Mouse (Mus musculus) embryonic facial prominence, embryonic 14.5 days (tissue): ENCODE measurements around the gene Mlxip. TPM values are rescaled to one million over a fixed set of nuclear protein-coding genes. Genes with fewer than 3 reads are reported as not detected.

Source experiments
- ATAC-seq: fragments of 200-750 bp; cut with Nextera tagmentation; 2 replicates; pipeline ENCODE4 v1.8.0; 2017; ENCODE audit warnings: low read depth, moderate number of reproducible peaks, moderate TSS enrichment
- DNase-seq: peaks from one replicate; pipeline ENCODE4 v3.0.0-alpha.2; 2015; ENCODE audit warnings: low spot score
- H3K27ac ChIP-seq: fragments of 300-500 bp; sonication (generic); replicated peaks from 2 replicates; pipeline ENCODE4 v1.5.1; 2014; ENCODE audit warnings: low read depth, mild to moderate bottlenecking, low read length, moderate library complexity
- H3K27me3 ChIP-seq: fragments of 300-500 bp; sonication (generic); replicated peaks from 2 replicates; pipeline ENCODE4 v1.6.1; 2014; ENCODE audit warnings: low read length; ENCODE audit not compliant: control insufficient read depth, insufficient read depth
- H3K36me3 ChIP-seq: fragments of 300-500 bp; sonication (generic); 2 replicates; pipeline ENCODE4 v1.6.1; 2014; ENCODE audit warnings: low read length, mixed read lengths; ENCODE audit not compliant: control insufficient read depth, insufficient read depth
- H3K4me1 ChIP-seq: fragments of 300-500 bp; sonication (generic); 2 replicates; pipeline ENCODE4 v1.6.1; 2014; ENCODE audit warnings: antibody characterized with exemption, low read length; ENCODE audit not compliant: control insufficient read depth, insufficient read depth
- H3K4me2 ChIP-seq: fragments of 300-500 bp; sonication (generic); 2 replicates; pipeline ENCODE4 v1.6.1; 2014; ENCODE audit warnings: low read depth, mild to moderate bottlenecking, low read length, moderate library complexity, mixed read lengths
- H3K4me3 ChIP-seq: fragments of 300-500 bp; sonication (generic); 2 replicates; pipeline ENCODE4 v1.5.1; 2014; ENCODE audit warnings: low read depth, mild to moderate bottlenecking, low read length
- H3K9ac ChIP-seq: fragments of 300-500 bp; sonication (generic); 2 replicates; pipeline ENCODE4 v1.6.1; 2014; ENCODE audit warnings: low read depth, mild to moderate bottlenecking, low read length, moderate library complexity, mixed read lengths
- H3K9me3 ChIP-seq: fragments of 300-500 bp; sonication (generic); 2 replicates; pipeline ENCODE4 v1.6.1; 2016; ENCODE audit warnings: low read length; ENCODE audit not compliant: control insufficient read depth
- WGBS: fragments of 180-500 bp; shearing (Covaris S2); extraction: QIAGEN DNeasy Blood & Tissue Kit; methylation state at CpG from one replicate; pipeline ENCODE4 v1.1.7; 2014; 5-methylcytosine and 5-hydroxymethylcytosine counted together
- polyA plus RNA-seq: library from polyadenylated mRNA; unstranded; fragments of >200 nt; fragmentation: Nextera tagmentation; extraction: Ambion mirVana; gene quantifications from 2 replicates; pipeline ENCODE4 v1.2.1, GENCODE M21; 2014

Gene Mlxip
- polyA plus RNA-seq, 1 experiment from 2014 or later: 17.7 TPM

DNA sequence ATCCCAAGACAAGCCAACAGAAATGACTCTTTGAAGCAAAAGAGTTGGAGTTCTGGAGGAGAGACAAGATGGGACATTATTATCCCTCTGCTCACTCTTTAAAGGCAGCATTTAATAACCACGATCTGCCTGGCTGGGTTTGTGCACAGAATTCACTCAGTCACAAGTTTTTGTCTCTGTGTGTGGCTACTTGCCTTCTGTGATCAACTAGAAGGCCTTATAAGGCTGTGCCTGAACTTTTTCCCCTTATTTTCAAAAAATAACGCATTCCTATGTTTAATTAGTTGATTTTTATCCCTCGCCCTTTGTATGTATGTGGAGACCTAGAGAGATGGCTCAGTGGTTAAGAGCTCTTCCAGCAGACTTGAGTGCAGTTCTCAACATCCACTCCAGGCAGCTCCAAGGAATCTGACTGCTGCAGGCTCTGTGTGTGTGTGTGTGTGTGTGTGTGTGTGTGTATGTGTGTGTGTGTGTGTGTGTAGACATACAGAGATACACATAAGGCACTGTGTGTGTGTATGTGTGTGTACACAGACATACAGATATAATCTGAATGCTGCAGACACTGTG lies 37.8 kb downstream of the Mlxip start:
- DNase-seq (no peak), ATAC-seq (no peak)
- Histone ChIP-seq H3K36me3 (no peaks in the 10 kb centered on the region), H3K27me3 (no peaks in the 10 kb centered on the region), H3K9ac (no peak overlapping the region), H3K4me3 (no peak overlapping the region), H3K4me1 (peaks cover 12% of the 10 kb centered on the region), H3K9me3 (no peaks in the 10 kb centered on the region), H3K27ac (no peak overlapping the region), H3K4me2 (no peak overlapping the region)
- 60% methylated on average over 3 of the region's 3 CpGs for WGBS

DNA sequence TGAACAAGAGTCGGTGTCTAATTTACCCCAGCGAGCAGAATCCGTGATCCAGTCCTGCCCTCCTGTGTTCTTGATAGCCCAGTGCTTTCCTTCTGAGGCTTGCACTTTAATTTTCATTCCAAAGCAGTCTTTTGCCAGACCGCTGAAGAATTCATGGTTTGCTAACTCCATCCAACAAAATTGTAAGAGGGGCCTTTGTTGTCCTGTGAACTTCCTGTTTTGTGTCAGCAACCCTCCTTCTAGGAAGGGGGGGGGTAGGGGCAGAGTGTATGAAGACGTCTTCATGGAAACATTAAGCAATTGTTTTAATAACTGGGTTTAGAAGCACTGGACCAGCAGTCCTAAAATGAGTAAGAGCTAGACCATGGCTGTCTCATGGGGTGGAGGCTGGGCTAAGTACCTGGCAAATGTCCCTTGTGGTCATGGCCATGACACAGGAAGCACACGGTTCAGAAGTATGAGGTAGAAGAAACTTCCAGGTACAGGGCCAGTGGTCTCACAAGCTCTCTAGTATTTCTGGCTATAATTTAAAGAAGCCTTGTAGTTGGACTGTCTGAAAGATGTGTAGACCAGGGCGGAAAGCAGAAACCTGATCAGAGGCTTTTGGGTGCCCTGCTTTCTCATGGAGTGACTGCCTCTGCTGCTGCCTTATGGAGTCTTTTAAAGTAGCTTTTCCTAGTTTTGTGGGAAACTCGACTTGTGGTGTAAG lies 41.6 kb downstream of the Mlxip start:
- Histone ChIP-seq H3K27me3 (no peaks in the 10 kb centered on the region), H3K27ac (no peak overlapping the region; the same call in 1 of the 2 replicates), H3K4me2 (0 out of 2 replicates have a peak overlapping the region, but pooled peaks have one; percentile 13), H3K9me3 (no peaks in the 10 kb centered on the region), H3K9ac (no peak overlapping the region), H3K4me1 (peaks cover 12% of the 10 kb centered on the region), H3K36me3 (0 out of 2 replicates have a peak, but pooled peaks cover 5% of the 10 kb centered on the region), H3K4me3 (no peak overlapping the region)
- DNase-seq (peak; percentile 68), ATAC-seq (0 out of 2 replicates have a peak, but pooled peaks have one; percentile 44)
- WGBS: 43% methylated on average over 8 of the region's 8 CpGs

DNA sequence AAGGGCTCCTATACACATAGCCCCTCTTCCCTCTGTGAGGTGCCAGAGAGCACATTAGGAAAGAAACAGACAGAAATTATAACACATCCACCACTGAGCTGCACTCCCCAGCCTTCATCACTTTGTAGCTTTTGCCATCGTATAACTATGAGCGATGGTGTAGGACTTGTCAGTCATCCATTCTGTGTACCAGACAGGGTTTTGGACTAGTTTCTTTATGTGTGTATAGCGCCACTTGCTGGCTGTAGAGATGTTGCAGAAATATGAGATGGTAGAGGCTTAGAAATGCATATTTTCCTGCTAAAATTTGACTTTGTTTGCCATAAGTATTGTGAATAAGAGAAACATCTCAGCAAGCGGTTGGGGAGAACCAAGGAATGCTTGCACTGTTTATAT lies 42.2 kb downstream of the Mlxip start:
- DNase-seq: peak; percentile 83
- no peak for ATAC-seq
- Histone ChIP-seq H3K9me3 (no peaks in the 10 kb centered on the region), H3K27me3 (no peaks in the 10 kb centered on the region), H3K27ac (no peak overlapping the region; the same call in 1 of the 2 replicates), H3K4me2 (no peak overlapping the region), H3K9ac (no peak overlapping the region), H3K4me1 (peaks cover 12% of the 10 kb centered on the region), H3K4me3 (no peak overlapping the region), H3K36me3 (0 out of 2 replicates have a peak, but pooled peaks cover 7% of the 10 kb centered on the region)
- 32% methylated on average over 4 of the region's 4 CpGs for WGBS

DNA sequence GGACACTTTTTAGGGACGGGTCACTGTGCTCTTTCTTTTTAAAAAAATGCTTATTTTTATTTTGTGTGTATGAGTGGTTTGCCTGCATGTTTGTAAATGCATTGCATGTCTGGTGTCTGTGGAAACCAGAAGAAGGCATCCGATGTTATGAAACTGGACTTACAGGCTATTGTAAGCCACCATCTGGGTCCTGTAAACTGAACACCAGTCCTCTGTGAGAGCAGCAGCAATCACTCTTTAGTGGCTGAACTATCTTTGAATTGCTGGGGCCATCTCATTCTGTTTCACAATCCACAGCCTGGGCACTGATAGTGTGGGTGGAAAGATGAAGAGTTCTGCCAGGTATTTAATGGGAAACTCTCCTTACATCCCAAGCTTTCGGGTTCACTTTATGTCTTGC lies 43.8 kb downstream of the Mlxip start:
- no peaks in the 10 kb centered on the region for H3K9me3 ChIP-seq
- no peak overlapping the region for H3K4me3 ChIP-seq
- H3K4me1 ChIP-seq: 0 out of 2 replicates have a peak, but pooled peaks cover 6% of the 10 kb centered on the region
- H3K4me2 ChIP-seq: no peak overlapping the region
- no peak overlapping the region for H3K9ac ChIP-seq
- peaks cover 15% of the 10 kb centered on the region; the same call in 1 of the 2 replicates for H3K36me3 ChIP-seq
- no peaks in the 10 kb centered on the region for H3K27me3 ChIP-seq
- no peak overlapping the region for H3K27ac ChIP-seq
- DNase-seq: no peak
- WGBS: 89% methylated on average over 3 of the region's 3 CpGs
- ATAC-seq: no peak

DNA sequence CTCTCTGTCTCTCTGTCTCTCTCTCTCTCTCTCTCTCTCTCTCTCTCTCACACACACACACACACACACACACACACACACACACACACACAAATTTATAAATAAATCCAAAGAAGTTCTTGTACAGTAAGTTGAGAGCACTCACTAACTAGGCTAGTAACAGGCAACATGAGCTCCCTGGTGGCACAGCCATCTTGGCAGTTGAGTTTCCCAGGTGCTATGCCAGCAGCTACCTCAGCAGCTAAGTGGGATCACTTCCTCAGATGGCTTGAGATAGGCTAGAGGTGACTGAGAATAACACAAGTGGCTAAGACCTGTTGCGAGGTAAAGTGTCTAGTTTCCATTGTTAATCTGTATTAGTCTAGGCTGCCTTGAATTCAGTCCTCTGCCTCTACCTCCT lies 44.7 kb downstream of the Mlxip start:
- Histone ChIP-seq H3K9me3 (no peaks in the 10 kb centered on the region), H3K9ac (no peak overlapping the region), H3K4me2 (no peak overlapping the region), H3K4me1 (0 out of 2 replicates have a peak, but pooled peaks cover 6% of the 10 kb centered on the region), H3K36me3 (peaks cover 19% of the 10 kb centered on the region; the same call in 1 of the 2 replicates), H3K27me3 (no peaks in the 10 kb centered on the region), H3K27ac (no peak overlapping the region), H3K4me3 (no peak overlapping the region)
- 83% methylated on average over 1 of the region's 1 CpGs for WGBS
- ATAC-seq: no peak
- DNase-seq: no peak

DNA sequence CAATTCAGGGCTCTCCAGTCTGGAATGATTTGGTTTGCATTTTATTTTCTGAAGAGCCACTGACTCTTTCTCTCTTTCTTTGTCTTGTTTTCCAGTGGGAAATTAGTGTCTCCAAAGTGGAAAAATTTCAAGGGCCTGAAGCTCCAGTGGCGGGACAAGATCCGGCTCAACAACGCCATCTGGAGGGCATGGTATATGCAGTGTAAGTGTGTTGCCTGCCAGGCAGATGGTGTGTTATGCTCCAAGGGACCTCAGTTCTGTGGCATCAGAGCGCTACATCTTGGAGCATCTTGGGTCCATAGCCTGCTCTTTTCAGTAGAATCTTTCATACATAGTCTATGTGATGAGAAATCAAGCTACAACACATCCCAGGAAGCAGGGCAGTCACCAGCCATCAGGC lies 45.3 kb downstream of the Mlxip start:
- 0 out of 2 replicates have a peak, but pooled peaks cover 6% of the 10 kb centered on the region for H3K4me1 ChIP-seq
- no peak overlapping the region for H3K27ac ChIP-seq
- no peaks in the 10 kb centered on the region for H3K27me3 ChIP-seq
- no peak overlapping the region for H3K4me2 ChIP-seq
- H3K9me3 ChIP-seq: no peaks in the 10 kb centered on the region
- H3K4me3 ChIP-seq: no peak overlapping the region
- ATAC-seq: no peak
- WGBS: 80% methylated on average over 4 of the region's 4 CpGs
- no peak for DNase-seq
- H3K9ac ChIP-seq: no peak overlapping the region
- H3K36me3 ChIP-seq: peaks cover 19% of the 10 kb centered on the region; the same call in 1 of the 2 replicates

DNA sequence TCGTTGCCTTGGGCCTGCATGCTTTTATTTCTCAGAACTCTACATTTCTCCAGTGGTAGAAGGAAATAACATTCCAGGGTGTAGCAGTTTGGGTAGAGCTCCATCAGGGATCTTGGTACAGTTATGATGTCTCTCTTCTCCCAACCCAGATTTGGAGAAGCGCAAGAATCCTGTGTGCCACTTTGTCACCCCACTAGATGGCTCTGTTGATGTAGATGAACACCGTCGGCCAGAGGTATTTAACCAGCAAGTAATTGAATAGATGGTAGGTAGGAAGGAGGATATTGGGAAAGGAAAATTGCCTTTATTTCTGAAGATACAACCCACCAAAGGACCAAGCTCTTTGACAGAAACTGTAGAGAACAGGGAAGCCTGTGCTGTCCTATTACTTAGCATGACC lies 46.1 kb downstream of the Mlxip start:
- peaks cover 27% of the 10 kb centered on the region; the same call in 1 of the 2 replicates for H3K36me3 ChIP-seq
- ATAC-seq (no peak), DNase-seq (no peak)
- no peaks in the 10 kb centered on the region for H3K27me3 ChIP-seq
- H3K27ac ChIP-seq: no peak overlapping the region
- no peak overlapping the region for H3K4me2 ChIP-seq
- WGBS: 74% methylated on average over 4 of the region's 4 CpGs
- H3K4me1 ChIP-seq: 0 out of 2 replicates have a peak, but pooled peaks cover 6% of the 10 kb centered on the region
- no peak overlapping the region for H3K9ac ChIP-seq
- H3K9me3 ChIP-seq: no peaks in the 10 kb centered on the region
- H3K4me3 ChIP-seq: no peak overlapping the region

DNA sequence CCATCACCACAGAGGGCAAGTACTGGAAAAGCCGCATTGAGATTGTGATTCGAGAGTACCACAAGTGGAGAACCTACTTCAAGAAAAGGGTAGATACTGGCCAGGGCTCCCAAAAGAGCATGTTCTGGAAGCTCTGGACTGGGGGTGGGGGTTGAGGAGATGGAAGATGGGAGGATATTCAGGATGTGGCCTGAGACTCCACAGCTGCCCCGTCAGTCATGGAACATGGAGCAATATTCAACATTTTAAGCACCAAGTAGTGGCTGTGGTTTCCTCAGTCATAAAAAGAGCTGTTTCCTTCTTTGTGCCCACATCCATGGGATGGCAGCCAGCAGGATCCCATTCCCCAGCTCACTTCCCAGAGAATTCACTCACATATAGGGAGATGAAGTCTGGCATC lies 47.7 kb downstream of the Mlxip start:
- Histone ChIP-seq H3K27ac (no peak overlapping the region), H3K4me1 (no peaks in the 10 kb centered on the region), H3K27me3 (no peaks in the 10 kb centered on the region), H3K9ac (no peak overlapping the region), H3K36me3 (peaks cover 42% of the 10 kb centered on the region; the same call in 1 of the 2 replicates), H3K9me3 (no peaks in the 10 kb centered on the region), H3K4me3 (no peak overlapping the region), H3K4me2 (no peak overlapping the region)
- ATAC-seq (no peak), DNase-seq (no peak)
- WGBS: 83% methylated on average over 3 of the region's 3 CpGs
